Mouse (Mus musculus): ENCODE measurements at regions not wholly inside any gene's neighbourhood (a gene's known extent, or its start where the extent isn't known, plus 50 kb on each side); places are given as distances from the start of the nearest gene placed in this dataset.

GRCm38 (mm10) chr13:97847561-97847960 is 87.1 kb upstream of the Gm10260 start:
- no peak for DNase-seq (ENCODE audit: low spot score)

- no peak for DNase-seq (ENCODE audit: low spot score)
Measured at GRCm38 (mm10) chr13:97845148-97845547, 84.7 kb upstream of the Gm10260 start.

- DNase-seq (ENCODE audit: low spot score) = no peak
Measured at GRCm38 (mm10) chr13:97842801-97843200, 82.4 kb upstream of the Gm10260 start.

DNA sequence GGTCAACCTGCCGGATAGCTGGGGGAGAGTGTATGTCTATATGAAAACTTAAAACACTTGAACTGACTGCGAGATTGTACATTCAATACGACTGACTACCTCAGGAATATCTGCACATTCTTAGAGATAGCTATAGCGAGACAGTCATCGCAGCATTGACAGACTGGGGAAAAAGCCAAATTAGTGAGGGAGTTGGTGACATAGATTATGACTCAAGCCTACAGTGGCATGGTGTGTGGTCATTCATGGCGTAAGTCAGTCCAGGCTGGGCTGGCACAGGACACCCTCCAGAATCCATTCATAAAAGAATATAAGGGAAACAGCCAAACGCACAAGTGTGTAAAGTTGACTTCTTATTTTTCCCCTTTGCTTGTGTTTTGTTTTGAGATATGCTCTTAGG is 81.1 kb upstream of the Gm10260 start:
- DNase-seq (ENCODE audit: low spot score) = no peak

DNA sequence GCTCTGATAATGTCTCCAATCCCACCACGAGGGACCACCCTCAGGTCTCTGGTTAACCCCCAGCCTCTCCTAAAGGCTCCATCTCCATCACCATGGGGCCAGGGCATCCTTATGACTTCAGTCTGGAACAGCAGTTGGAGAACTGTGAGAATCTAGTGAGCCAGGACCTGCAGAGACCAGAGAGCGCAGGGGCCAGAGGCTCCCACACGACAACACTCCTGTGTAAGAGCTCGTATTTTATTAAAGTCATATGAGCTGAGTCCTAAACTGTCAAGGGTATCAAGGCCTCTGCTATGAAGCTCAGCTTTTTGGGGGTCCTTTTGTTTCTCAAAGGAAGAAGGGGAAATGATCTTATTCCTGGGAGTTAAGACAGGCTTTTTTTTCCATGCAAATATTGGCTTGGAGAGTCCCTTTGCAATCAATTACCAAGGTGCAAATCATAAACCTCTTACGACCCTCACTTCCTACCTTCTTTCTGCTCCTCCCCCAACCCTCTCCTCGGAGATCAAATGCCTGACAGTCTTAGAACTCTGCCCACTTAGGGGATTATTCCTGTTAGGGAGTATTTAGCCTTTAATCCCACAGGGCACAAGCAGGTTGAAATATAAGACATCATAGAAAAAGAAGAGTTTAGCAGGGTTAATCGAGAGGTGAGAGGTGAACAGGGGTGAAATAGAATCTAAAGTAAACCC is 79.3 kb upstream of the Gm10260 start:
- DNase-seq (ENCODE audit: low spot score) = no peak

DNA sequence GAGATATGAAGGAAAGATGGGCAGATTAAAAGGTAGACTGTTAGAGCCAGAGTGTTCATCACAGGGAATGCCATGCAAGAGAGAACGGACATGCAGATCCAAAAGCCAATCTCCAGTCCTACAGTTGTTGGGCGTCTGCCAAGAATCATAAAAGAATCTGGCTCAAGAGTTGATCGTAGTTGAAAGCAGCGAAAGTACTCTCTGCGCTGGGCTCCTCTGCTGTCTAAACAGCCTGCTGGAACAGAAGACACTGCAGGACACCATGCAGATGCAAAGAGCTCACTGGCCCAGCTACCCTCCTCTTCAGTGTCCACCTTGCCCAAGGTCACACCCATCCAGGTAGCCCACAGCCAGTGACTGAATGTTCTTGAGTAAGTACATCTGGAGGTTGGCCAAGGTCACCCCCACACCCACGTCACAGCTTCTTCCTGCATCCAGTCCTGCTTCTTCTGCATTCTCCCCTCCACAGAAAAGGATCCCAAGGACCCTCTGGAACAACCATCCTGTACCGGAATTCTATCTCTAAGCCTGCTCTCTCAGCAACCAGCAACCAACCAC is 77.1 kb upstream of the Gm10260 start:
- peak; percentile 84 for DNase-seq (ENCODE audit: low spot score)

DNA sequence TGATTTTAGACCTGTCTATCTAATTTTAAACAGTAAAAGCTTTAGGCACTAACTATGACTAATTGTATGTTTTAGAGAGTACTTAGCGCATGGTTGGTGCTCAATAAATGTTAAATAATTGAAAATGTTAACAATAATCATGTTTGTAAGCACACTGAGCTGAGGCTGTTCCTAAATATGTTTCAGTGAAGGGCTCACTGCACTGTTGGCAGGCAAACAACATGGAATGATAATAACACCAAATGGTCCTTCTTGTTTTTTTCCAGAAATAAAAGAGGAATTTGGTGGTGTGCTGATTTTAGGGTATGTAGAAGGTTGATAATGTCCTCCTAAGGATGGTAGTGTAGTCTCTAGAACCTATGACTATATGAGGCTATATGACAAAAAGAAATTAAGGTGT is 72.0 kb upstream of the Gm10260 start:
- no peak for DNase-seq (ENCODE audit: low spot score)

- DNase-seq (ENCODE audit: low spot score) = no peak
Measured at GRCm38 (mm10) chr13:97831839-97832238, 71.4 kb upstream of the Gm10260 start.

DNA sequence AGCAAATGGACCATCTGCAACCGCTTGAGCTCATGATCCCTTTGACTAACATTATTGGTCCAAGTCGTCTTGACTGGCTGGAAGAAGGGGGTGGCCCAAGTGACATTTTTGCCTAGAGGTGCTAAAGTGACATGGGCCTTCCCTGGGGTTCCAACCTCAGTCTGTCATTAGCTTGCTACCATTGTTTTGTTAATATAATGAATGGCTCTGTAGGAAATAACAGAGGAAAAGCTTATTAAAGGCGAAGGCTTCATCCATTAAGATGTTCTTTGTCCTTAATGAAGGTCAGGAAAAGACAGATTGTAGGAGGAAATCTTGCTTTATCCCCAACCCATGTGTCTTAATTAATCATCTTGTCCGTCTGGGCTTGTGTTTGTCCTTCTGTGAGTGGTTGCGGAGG is 69.1 kb upstream of the Gm10260 start:
- no peak for DNase-seq (ENCODE audit: low spot score)

- peak; percentile 63 for DNase-seq (ENCODE audit: low spot score)
Measured at GRCm38 (mm10) chr13:97825801-97826576, 65.6 kb upstream of the Gm10260 start.

DNA sequence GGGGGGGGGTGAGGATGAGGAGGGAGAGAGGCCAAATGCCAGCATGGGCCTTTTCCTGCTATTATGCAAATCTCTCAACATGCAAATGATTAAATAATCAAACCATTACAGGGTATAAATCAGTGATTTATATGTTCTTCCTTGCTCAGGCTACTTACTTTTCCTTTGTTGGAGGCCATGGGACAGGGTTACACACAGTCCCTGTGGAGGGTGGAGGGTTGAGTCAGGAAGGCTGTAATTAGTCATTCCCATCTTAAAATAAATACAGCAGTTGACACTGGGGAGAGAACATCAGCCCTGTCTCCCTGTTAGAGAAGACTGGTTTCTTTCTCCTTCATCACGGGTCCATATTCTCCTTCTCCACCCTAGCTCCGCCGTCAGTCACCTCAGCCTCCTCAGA is 64.9 kb upstream of the Gm10260 start:
- DNase-seq (ENCODE audit: low spot score) = peak; percentile 36

DNA sequence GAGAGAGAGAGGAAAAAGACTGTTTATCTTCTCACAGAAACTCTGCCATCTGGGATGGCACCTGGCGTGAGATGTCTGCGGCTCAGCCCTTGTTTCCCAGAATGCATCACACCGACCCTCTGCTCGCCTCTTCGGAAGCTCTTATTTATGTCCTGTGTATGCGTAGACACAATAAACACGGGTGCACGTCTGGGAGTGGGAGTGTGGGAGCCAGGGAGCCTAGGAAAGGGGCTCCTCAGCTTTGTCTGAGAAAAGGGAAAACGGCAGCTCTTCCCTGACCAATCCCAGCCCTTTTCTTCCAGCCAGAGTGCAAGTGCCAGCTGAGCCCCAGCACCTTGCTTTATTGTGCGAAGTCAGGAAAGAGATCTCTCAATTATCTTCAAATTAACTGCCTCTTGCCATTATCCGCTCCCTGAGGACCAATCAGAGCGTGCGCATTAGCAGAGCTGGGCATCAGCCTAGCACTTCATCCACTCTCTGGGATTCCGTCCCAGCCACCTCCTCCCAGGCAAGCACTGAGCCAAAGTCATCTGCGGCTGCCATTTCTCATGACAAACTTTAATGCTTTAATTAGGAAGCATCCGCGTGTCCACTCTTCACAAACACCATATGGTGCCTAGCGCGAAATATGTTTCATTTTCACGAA is 63.8 kb upstream of the Gm10260 start:
- DNase-seq (ENCODE audit: low spot score) = peak; percentile 87

- DNase-seq (ENCODE audit: low spot score) = no peak
Measured at GRCm38 (mm10) chr13:97821630-97822029, 61.2 kb upstream of the Gm10260 start.

- no peak for DNase-seq (ENCODE audit: low spot score)
Measured at GRCm38 (mm10) chr13:97821011-97821410, 60.6 kb upstream of the Gm10260 start.

DNA sequence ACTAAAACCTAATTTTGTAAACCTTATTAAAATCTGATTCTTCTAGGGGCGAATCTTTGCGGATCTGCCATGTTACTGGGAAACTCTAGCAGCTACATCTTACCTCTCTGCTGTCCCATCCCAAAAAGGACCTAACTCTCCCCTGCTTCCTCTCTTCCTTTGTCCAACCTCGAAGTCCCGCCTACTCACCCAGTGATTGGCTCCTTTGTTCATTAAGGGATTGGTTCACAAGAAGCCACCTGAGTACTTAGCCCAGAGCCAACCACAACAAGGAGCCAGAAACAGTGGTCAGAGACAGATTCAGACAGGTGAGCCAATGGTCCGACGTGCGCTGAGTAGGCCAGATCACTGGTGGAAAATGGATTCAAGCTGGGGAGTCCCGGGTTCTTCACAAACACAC is 60.0 kb upstream of the Gm10260 start:
- DNase-seq (ENCODE audit: low spot score) = no peak

DNA sequence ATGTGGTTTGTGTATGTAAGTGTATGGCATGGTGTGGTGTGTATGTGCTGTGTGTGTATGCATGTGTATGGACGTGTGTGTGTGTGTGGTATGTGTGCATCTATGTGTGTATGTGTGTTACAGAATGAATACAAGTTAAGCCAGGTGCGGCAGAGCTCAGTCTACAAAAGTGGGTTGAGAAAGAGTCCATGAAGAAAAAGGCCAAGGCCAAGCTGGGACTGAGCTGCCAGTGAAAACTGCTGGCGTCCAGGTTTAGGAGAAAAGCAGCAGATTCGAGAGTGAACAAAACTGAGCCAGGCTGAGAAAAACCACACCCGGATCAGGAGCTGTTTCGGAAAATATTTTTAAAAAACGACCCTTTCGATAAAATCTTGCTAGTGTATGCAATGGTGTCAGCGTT is 58.6 kb upstream of the Gm10260 start:
- no peak for DNase-seq (ENCODE audit: low spot score)

- DNase-seq (ENCODE audit: low spot score) = no peak
Measured at GRCm38 (mm10) chr13:97816923-97817322, 56.5 kb upstream of the Gm10260 start.
